Mouse (Mus musculus) cerebellum, postnatal 36 days (tissue): ENCODE data around the gene Lrch4.

Source experiments
- DNase-seq, 2 experiments: peaks; one replicate each; pipeline ENCODE4 v3.0.0; 2021 to 2022; ENCODE audit warnings: mixed read lengths in 2 of 2

Gene Lrch4

DNA sequence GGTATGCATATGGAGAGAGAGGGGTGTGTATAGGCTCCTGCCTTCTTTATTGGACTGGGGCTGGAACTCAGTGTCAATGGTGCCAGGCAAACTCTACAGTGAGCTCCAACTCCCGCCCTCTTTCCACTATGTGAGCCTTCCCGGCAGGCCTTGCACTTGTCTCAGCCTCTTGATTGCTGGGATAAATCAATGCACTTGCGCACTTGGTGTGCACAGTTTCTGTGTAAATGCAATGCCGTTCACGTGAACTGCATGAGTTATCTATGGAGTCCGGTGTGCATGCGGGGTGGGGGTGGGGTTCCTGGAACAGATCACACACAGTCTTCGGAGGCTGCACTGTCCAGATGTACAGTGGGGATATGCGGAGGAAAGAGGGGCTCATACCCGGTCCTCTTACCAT is 24.4 kb downstream of the Lrch4 start:
- DNase-seq, result no peak

- DNase-seq, result no peak
These were observed 25.8 kb downstream of the Lrch4 start for GRCm38 (mm10) chr5:137654746-137655145.

GRCm38 (mm10) chr5:137656977-137657376 is 28.1 kb downstream of the Lrch4 start:
- peak; percentile 72 to 81 for DNase-seq

- no peak for DNase-seq
These were observed 31.3 kb downstream of the Lrch4 start for GRCm38 (mm10) chr5:137660064-137660688.

DNA sequence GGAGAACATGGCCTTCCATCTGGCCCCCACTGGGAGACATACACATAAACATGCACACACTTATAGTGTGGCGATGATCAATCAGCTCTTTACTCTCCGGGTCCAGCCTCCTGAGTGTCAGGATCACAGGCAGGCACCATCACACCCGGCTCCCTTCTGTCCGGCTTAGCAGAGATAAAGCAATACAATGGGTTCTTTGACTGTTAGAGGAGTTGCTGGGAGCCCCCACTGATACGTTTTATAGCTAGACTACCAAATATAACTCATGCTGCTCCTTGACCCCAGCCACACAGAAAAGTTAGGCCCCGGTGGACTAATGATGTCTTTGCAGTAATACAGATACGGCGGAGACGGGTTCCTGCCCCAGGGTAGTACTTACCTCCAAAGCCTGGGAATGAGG is 34.1 kb downstream of the Lrch4 start:
- no peak for DNase-seq

- no peak for DNase-seq
These were observed 40.0 kb downstream of the Lrch4 start for GRCm38 (mm10) chr5:137668971-137669370.

- no peak for DNase-seq
These were observed 41.3 kb downstream of the Lrch4 start for GRCm38 (mm10) chr5:137670240-137670639.

- no peak for DNase-seq
These were observed 42.7 kb downstream of the Lrch4 start for GRCm38 (mm10) chr5:137671443-137672240.

GRCm38 (mm10) chr5:137672361-137672760 is 43.4 kb downstream of the Lrch4 start:
- no peak for DNase-seq

GRCm38 (mm10) chr5:137673015-137673414 is 44.1 kb downstream of the Lrch4 start:
- no peak for DNase-seq

GRCm38 (mm10) chr5:137674786-137675185 is 45.9 kb downstream of the Lrch4 start:
- no peak for DNase-seq

DNA sequence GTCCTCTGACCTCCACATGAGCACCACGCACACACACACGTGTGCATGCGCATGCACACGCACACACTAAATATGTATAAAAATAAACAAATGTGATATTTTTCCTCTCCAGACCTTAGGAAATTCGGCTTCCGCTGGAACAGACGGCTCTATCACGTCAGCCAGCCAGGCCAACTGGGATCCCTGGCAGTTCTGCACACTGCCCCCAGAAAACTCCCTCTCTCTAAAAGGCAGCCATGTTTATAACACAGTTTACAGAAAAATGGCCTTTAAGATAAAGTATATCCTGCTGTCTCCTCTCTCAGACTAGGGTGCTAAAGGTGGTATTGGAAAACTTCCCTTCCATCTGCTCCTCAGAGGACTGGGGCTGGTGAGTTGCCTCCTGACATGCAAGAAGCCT is 48.9 kb downstream of the Lrch4 start:
- no peak for DNase-seq

GRCm38 (mm10) chr5:137678736-137679135 is 49.8 kb downstream of the Lrch4 start:
- no peak for DNase-seq

DNA sequence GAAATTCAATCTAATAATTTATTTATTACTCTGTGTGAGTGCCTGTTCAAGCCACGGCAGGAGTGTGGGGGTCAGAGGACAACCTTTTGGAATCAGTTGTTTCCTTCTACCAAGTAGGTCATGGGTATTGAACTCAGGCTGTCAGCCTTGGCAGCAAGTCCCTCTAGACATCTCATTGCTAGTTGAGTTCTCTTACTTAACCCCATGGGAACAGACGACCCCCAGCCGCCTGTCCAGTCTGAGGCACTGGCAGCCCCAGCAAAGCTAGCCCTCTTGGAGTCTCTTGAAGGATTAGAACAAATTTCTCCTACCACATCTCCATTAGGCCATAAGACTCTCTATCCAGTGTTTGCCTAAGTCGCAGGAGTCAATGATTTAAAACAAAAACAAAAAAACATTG is 50.8 kb downstream of the Lrch4 start:
- DNase-seq, result no peak

DNA sequence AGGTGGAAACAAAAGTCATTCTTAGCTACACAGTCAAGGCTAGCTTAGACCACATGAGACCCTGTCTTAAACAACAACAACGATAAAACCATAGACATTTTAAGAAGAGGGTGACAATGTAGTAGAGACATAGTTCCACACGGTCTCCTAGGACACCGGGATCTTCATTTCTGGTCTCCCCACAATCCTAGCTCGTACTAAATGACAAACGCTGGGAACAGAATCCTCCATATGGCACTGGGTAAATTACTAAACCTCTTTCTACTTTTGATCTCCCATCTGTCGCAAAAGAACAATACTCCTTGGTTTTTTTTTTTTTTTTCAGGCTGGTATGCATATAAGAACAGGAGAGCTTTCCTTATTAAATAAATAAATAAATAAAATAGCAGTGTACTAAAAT is 53.6 kb downstream of the Lrch4 start:
- DNase-seq, result no peak

GRCm38 (mm10) chr5:137683388-137684293 is 54.7 kb downstream of the Lrch4 start:
- peak; percentile 6 to 13 for DNase-seq

DNA sequence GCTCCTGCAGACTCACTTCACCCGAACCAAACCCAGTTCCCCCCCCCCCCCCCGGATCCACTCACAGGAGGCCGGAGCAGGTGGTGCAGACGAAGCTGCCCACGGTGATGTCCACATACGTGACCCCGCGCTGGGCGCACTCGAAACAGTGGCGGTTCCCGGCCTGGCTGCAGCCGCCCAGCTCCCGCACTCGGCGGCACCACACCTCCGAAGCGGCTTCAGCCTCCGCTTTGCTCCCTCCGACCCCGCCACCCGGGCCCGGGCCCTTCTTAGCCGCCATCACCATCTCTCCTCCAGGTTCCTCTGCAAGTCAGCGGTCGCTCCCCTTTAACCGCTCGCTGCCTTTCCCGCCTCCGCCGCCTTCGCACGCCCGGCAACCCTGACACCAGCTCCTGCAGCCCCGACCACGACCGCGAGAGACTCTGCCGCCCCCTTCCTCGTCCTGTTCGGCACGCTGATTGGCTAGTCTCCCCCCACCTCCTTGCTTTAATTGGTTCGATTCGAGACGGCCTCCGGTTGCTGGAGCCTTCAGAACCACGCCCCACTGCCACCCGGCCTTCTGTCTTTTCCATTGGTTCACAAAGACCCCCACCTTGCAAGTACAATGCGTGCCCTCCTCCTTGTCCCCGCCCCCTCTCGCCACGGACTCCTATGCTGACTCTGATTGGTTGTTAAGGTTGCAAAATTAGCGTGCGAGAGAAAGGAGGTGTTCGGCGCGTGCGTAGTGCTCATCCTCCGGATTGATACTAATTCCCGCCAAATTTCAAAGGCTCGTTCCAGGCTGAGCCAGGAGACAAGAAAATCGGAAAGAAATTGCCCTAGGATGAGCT is 55.6 kb downstream of the Lrch4 start, which contains the start of gene Agfg2:
Gene Agfg2 (minus strand): TSS at position 433 of the 830 bp plus-strand sequence.
- peak; percentile 97 to 98 for DNase-seq

DNA sequence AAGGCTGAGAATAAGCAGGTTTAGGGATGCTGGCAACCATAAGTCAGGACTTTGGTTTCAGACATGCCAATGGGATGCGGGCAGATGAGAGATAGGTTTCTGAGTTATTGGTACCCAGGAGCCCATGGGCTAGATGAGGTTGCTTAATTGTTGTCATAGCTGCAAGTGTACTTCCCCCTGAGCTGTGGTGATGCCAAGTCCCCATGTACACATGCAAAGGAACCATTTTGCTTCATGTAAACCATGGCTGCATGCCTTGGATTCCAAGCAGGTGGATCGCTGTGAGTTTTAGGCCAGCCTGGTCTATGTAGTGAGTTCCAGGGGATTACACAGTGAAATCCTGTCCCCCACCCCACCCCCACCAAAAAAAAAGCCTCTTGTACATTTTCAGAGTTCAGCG is 56.7 kb downstream of the Lrch4 start:
- DNase-seq, result no peak

DNA sequence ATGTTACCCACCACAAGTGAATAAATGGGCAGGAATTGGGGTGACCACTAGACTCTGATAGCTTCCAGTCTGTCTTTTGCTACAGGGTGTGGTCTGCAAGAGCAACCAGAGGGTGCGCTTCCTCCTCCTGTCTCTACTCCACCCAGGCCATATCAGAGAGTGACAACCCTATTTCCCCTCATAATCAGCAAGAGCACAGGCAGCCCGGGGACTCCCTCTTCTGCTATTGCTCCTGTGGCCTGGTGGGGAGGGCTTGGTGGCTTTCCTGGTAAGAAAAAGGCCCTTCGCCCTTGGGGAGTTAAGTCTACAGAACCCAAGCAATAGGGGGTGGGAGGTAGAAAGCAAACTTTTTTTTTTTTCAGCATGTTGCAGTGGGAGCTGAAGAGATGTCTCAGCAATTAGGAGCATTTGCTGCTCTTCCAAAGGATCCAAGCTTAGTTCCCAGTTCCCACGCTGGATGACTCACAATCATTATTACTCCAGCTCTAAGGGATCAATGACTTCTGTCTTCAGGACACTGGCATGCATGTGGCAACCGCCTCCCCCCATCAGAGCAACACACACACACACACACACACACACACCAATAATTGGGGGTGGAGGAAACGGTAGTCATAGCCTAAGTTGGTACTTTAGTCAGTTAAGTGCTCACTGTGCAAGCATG is 57.3 kb downstream of the Lrch4 start:
- DNase-seq, result no peak

DNA sequence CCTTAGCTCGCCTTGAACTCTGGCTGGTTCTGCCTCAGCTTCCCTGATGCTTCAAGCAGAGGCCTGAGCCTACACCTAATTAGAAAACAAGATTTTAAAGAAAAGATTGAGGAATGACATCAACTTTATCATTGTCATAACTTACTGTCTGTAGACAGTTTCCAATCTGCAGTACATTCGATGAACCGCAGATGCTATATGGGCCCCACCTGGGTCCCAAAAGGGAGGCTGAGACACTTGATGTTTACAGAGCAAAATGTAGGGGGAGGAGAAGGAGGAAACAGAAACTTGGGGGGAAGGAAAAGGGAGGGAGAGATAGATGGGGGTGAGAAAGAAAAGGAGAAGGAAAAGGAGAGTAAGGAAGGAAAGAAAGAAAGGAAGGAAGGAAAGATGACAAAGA is 61.1 kb downstream of the Lrch4 start:
- DNase-seq, result no peak

- DNase-seq, result no peak
These were observed 61.6 kb downstream of the Lrch4 start for GRCm38 (mm10) chr5:137690531-137690930.
